Mouse (Mus musculus) intestine, postnatal 0 days (tissue): Measurements from ENCODE around the gene Maml1. TPM values are rescaled to one million over a fixed set of nuclear protein-coding genes. Genes with fewer than 3 reads are reported as not detected.
A peak's percentile ranks its signal among the peaks of the same experiment; 100 is the strongest.

Source experiments
- ATAC-seq: fragments of 200-750 bp; cut with Nextera tagmentation; 2 replicates; pipeline ENCODE4 v1.8.0; 2017; ENCODE audit warnings: mild to moderate bottlenecking, moderate TSS enrichment, moderate library complexity
- H3K27ac ChIP-seq: fragments of 300-500 bp; sonication (generic); 2 replicates; pipeline ENCODE4 v1.5.1; 2014; ENCODE audit warnings: mild to moderate bottlenecking, low read depth, low read length, moderate library complexity
- H3K27me3 ChIP-seq: fragments of 300-500 bp; sonication (generic); replicated peaks from 2 replicates; pipeline ENCODE4 v1.6.1; 2014; ENCODE audit warnings: low read length, mixed read lengths; ENCODE audit not compliant: control insufficient read depth, insufficient read depth
- H3K36me3 ChIP-seq: fragments of 300-500 bp; sonication (generic); 2 replicates; pipeline ENCODE4 v1.6.1; 2014; ENCODE audit warnings: mild to moderate bottlenecking, moderate library complexity; ENCODE audit not compliant: control insufficient read depth, insufficient read depth
- H3K4me1 ChIP-seq: fragments of 300-500 bp; sonication (generic); replicated peaks from 2 replicates; pipeline ENCODE4 v1.6.1; 2014; ENCODE audit warnings: antibody characterized with exemption, low read length, mixed read lengths; ENCODE audit not compliant: control insufficient read depth, insufficient read depth
- H3K4me2 ChIP-seq: fragments of 300-500 bp; sonication (generic); replicated peaks from 2 replicates; pipeline ENCODE4 v1.6.1; 2014; ENCODE audit warnings: low read depth, mild to moderate bottlenecking, moderate library complexity
- H3K4me3 ChIP-seq: fragments of 300-500 bp; sonication (generic); 2 replicates; pipeline ENCODE4 v1.5.1; 2014; ENCODE audit warnings: low read depth, low read length
- H3K9ac ChIP-seq: fragments of 300-500 bp; sonication (generic); 2 replicates; pipeline ENCODE4 v1.6.1; 2014; ENCODE audit warnings: mild to moderate bottlenecking, low read depth, low read length
- H3K9me3 ChIP-seq: fragments of 300-500 bp; sonication (generic); 2 replicates; pipeline ENCODE4 v1.6.1; 2016; ENCODE audit warnings: mixed run types; ENCODE audit not compliant: control insufficient read depth
- CTCF ChIP-seq: sonication (generic); IDR thresholded peaks from 2 replicates; pipeline ENCODE4 v1.5.1; 2016; ENCODE audit warnings: low read depth, mild to moderate bottlenecking, control low read depth, antibody characterized with exemption, moderate library complexity
- WGBS: fragments of 180-500 bp; shearing (Covaris S2); extraction: QIAGEN DNeasy Blood & Tissue Kit; methylation state at CpG from one replicate; pipeline ENCODE4 v1.1.7; 2014; 5-methylcytosine and 5-hydroxymethylcytosine counted together
- polyA plus RNA-seq: library from polyadenylated mRNA; unstranded; fragments of >200 nt; fragmentation: Nextera tagmentation; extraction: Ambion mirVana; gene quantifications from 2 replicates; pipeline ENCODE4 v1.2.1, GENCODE M21; 2015

The Maml1 gene
- polyA plus RNA-seq, 1 experiment from 2014 or later, result 2.5 TPM

DNA sequence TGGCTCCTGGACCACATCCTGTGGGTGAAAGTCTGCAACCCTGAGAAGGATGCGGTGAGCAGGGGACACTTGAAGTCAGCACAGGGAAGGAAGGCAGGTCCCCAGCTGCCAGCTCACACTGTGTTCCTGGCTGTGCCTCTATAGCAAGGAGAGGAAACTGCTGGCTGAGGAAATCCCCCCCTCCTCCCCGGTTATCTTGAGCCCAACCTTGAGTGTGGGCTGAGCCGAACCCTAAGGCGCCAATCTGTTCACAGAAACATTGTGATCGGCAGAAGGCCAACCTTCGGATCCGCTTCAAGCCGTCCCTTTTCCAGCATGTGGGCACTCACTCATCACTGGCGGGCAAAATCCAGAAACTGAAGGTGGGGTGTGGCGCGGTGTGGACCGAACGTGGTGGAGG is 59.1 kb downstream of the Maml1 start:
- H3K4me2 ChIP-seq, result no peak overlapping the region
- H3K4me3 ChIP-seq, result no peak overlapping the region
- H3K27ac ChIP-seq, result no peak overlapping the region
- peaks cover 44% of the 10 kb centered on the region for H3K36me3 ChIP-seq
- ATAC-seq, result no peak
- H3K9ac ChIP-seq, result no peak overlapping the region
- no peaks in the 10 kb centered on the region for H3K9me3 ChIP-seq
- no peaks in the 10 kb centered on the region for H3K4me1 ChIP-seq
- WGBS, result 93% methylated on average over 13 of the region's 13 CpGs
- no peaks in the 10 kb centered on the region for H3K27me3 ChIP-seq
- TF ChIP-seq CTCF, result no peak

DNA sequence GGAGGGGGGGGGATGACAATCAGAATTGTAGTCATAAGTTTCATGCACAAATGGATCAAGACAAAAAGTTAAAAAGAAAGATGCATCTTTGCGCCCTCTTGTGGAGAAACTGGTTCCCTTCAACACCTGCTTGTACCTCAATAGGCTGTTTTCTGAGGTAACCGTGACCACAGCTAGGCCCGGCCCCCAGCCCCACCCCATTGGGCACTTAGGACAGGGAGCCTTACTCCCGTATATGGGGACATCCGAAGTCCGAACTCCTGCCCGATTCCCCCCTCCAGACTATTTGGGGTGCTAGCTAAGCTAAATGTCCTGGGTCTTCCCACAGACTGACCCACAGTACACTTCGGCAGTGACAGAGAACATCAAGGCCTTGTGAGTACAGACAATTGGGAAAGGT is 60.7 kb downstream of the Maml1 start:
- 22% methylated on average over 8 of the region's 8 CpGs for WGBS
- peak; percentile 23; the same call in 1 of the 2 replicates for ATAC-seq
- no peaks in the 10 kb centered on the region for H3K27me3 ChIP-seq

DNA sequence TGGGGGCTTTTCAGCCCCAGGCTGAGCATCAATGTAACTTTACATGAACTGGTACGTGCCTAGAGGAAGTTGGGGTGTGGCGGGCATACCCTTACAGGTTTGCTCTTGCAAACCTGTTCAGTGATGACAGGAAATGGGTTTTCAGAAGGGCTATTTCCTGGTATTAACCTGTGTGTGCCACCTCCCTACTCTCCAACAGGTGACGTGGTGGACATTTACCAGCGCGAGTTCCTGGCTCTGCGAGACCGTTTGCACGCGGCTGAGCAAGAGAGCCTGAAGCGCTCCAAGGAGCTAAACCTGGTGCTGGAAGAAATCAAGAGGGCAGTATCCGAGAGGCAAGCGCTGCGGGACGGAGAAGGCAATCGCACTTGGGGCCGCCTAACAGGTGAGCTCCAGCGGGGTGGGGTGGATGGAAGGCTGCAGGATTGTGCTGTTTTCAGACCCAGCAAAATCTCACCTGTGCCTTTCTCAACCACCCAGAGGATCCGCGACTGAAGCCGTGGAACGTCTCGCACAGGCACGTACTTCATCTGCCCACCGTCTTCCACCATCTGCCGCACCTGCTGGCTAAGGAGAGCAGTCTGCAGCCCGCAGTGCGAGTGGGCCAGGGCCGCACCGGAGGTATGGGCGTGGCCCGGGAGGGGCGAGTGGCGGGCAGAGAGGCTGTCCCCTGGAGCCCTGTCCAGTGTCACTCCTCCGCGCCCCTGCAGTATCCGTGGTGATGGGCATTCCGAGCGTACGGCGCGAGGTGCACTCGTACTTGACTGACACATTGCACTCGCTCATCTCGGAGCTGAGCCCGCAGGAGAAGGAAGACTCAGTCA is 61.4 kb downstream of the Maml1 start:
- Histone ChIP-seq H3K4me1 (peaks cover 10% of the 10 kb centered on the region; the same call in 1 of the 2 replicates), H3K4me2 (peak overlapping the region; percentile 63), H3K36me3 (peaks cover 44% of the 10 kb centered on the region), H3K27ac (peak overlapping the region; percentile 57; the same call in 1 of the 2 replicates), H3K9ac (no peak overlapping the region), H3K4me3 (peak overlapping the region; percentile 32), H3K27me3 (no peaks in the 10 kb centered on the region), H3K9me3 (no peaks in the 10 kb centered on the region)
- no peak for TF ChIP-seq CTCF
- peak; percentile 37 for ATAC-seq
- WGBS, result 41% methylated on average over 45 of the region's 45 CpGs

More for the DNA sequence above, 60.7 kb downstream of the Maml1 start:
- H3K27ac ChIP-seq, result 0 out of 2 replicates have a peak overlapping the region, but pooled peaks have one; percentile 57
- H3K4me1 ChIP-seq, result peaks cover 5% of the 10 kb centered on the region; the same call in 1 of the 2 replicates
- H3K4me2 ChIP-seq, result peak overlapping the region; percentile 63
- peaks cover 44% of the 10 kb centered on the region for H3K36me3 ChIP-seq
- TF ChIP-seq CTCF, result peak; percentile 75
- H3K9me3 ChIP-seq, result no peaks in the 10 kb centered on the region
- H3K9ac ChIP-seq, result no peak overlapping the region
- H3K4me3 ChIP-seq, result peak overlapping the region; percentile 32; the same call in 1 of the 2 replicates

DNA sequence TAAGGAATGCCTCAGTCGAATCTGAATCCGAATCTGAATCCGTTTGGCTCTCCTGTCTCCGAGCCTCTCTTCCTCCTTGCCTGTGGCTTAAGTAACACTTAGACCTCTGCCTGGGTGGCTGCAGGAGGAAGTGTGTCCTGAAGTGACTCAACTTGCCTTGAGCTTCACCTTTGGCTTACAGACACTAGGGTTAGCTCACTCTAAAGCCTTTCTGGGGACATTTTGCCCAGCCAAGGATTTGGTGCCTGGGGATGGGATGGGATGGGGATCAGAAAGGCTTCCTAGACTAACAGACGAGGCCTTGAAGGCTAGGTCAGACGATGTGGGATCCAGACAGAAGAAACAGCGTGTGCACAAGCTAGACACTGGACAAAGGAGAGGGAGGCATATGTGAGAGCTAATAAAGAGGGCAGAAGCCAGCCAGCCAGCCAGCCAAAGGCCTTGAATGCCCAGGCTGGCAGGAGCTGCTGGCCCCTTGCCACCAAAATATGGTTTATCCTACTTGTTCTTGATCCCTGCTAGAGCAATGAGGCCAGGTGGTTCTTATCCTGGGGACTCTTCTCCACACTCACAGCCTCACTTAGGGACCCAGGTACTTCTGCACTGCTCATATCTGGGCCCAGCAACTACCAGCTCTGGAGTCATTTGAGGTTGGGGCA is 62.7 kb downstream of the Maml1 start:
- TF ChIP-seq CTCF, result no peak
- peaks cover 32% of the 10 kb centered on the region for H3K36me3 ChIP-seq
- no peaks in the 10 kb centered on the region for H3K27me3 ChIP-seq
- H3K9ac ChIP-seq, result no peak overlapping the region
- no peak overlapping the region for H3K4me3 ChIP-seq
- peaks cover 10% of the 10 kb centered on the region; the same call in 1 of the 2 replicates for H3K4me1 ChIP-seq
- H3K27ac ChIP-seq, result no peak overlapping the region
- no peak overlapping the region for H3K4me2 ChIP-seq
- ATAC-seq, result no peak
- H3K9me3 ChIP-seq, result no peaks in the 10 kb centered on the region
- WGBS, result 63% methylated on average over 7 of the region's 7 CpGs

DNA sequence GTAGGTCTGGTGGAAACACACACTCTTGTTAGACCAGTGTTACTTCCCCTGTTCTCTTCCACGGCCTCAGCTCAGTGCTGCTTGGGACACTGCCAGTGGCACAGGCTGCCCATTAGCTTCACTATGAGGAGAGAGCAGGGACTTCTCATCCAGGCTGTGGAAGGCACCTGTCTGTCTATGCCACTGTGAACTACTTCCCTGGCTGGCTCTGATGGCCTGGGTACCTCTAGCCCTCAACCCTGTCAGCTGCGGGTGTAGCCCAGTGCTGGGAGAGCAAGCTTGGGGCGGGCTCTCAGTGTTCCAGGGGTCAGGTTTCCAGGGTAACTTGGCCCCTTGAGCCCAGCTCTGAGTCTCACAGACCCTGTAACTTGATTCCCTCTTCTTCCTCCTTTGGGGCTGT is 63.3 kb downstream of the Maml1 start:
- Histone ChIP-seq H3K27ac (no peak overlapping the region), H3K27me3 (no peaks in the 10 kb centered on the region), H3K9ac (no peak overlapping the region), H3K4me3 (no peak overlapping the region), H3K9me3 (no peaks in the 10 kb centered on the region), H3K36me3 (peaks cover 27% of the 10 kb centered on the region), H3K4me2 (no peak overlapping the region), H3K4me1 (peaks cover 10% of the 10 kb centered on the region; the same call in 1 of the 2 replicates)
- no peak for ATAC-seq
- no peak for TF ChIP-seq CTCF
- 57% methylated on average over 3 of the region's 3 CpGs for WGBS

DNA sequence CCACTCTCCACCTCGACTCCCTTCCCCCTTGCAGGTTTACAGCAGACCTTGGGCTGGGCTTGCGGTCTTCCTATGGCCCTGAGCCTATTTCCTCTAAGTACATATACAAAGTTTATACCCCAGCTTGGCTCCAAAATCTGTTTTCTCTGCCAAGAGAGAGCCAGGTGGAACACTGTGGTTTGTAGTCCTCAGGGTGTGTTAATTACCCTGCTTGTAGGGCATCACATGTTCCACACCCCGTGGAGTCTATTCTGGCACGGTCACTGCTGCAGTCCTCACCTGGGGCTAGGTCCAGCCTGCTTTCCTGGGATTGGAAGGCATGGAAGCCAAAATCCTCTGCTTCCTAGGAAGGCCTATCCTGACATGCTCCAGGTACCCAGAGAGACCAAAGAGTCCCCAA is 64.4 kb downstream of the Maml1 start:
- no peak for ATAC-seq
- no peak for TF ChIP-seq CTCF
- Histone ChIP-seq H3K27ac (no peak overlapping the region), H3K4me3 (no peak overlapping the region), H3K4me2 (no peak overlapping the region), H3K9ac (no peak overlapping the region), H3K9me3 (no peaks in the 10 kb centered on the region), H3K27me3 (no peaks in the 10 kb centered on the region), H3K4me1 (peaks cover 10% of the 10 kb centered on the region; the same call in 1 of the 2 replicates), H3K36me3 (peaks cover 16% of the 10 kb centered on the region; the same call in 1 of the 2 replicates)
- 53% methylated on average over 4 of the region's 4 CpGs for WGBS
